Mouse (Mus musculus) heart, embryonic 16.5 days (tissue): ENCODE measurements at regions not wholly inside any gene's neighbourhood (a gene's known extent, or its start where the extent isn't known, plus 50 kb on each side); places are given as distances from the start of the nearest gene placed in this dataset.
A peak's percentile ranks its signal among the peaks of the same experiment; 100 is the strongest.

Source experiments
- ATAC-seq: fragments of 200-750 bp; cut with Nextera tagmentation; replicated peaks from 2 replicates; pipeline ENCODE4 v1.8.0; 2017; ENCODE audit warnings: moderate number of reproducible peaks; ENCODE audit not compliant: insufficient read depth, low FRiP score; ENCODE audit errors: extremely low read depth
- H3K27ac ChIP-seq: fragments of 300-500 bp; sonication (generic); 2 replicates; pipeline ENCODE4 v1.5.1; 2014; ENCODE audit warnings: mild to moderate bottlenecking, low read length, control low read depth, moderate library complexity
- H3K27me3 ChIP-seq: fragments of 300-500 bp; sonication (generic); 2 replicates; pipeline ENCODE4 v1.6.1; 2014; ENCODE audit warnings: low read length, mixed read lengths; ENCODE audit not compliant: control insufficient read depth, insufficient read depth
- H3K36me3 ChIP-seq: fragments of 300-500 bp; sonication (generic); 2 replicates; pipeline ENCODE4 v1.6.1; 2014; ENCODE audit not compliant: control insufficient read depth, insufficient read depth
- H3K4me1 ChIP-seq: fragments of 300-500 bp; sonication (generic); 2 replicates; pipeline ENCODE4 v1.6.1; 2014; ENCODE audit warnings: low read length, mixed read lengths; ENCODE audit not compliant: control insufficient read depth, insufficient read depth
- H3K4me2 ChIP-seq: fragments of 300-500 bp; sonication (generic); 2 replicates; pipeline ENCODE4 v1.6.1; 2014; ENCODE audit warnings: low read depth, mild to moderate bottlenecking, control low read depth, low read length
- H3K4me3 ChIP-seq: fragments of 300-500 bp; sonication (generic); 2 replicates; pipeline ENCODE4 v1.5.1; 2014; ENCODE audit warnings: mild to moderate bottlenecking, control low read depth, low read length
- H3K9ac ChIP-seq: fragments of 300-500 bp; sonication (generic); 2 replicates; pipeline ENCODE4 v1.6.1; 2014; ENCODE audit warnings: low read length, control low read depth
- H3K9me3 ChIP-seq: fragments of 300-500 bp; sonication (generic); replicated peaks from 2 replicates; pipeline ENCODE4 v1.6.1; 2016; ENCODE audit warnings: low read length; ENCODE audit not compliant: control insufficient read depth
- WGBS: fragments of 180-500 bp; shearing (Covaris S2); extraction: QIAGEN DNeasy Blood & Tissue Kit; methylation state at CpG from one replicate; pipeline ENCODE4 v1.1.7; 2014; 5-methylcytosine and 5-hydroxymethylcytosine counted together

- H3K9me3 ChIP-seq: peaks cover 6% of the 10 kb centered on the region
- peaks cover 3% of the 10 kb centered on the region; the same call in 1 of the 2 replicates for H3K36me3 ChIP-seq
- H3K4me1 ChIP-seq: peaks cover 2% of the 10 kb centered on the region; the same call in 1 of the 2 replicates
- H3K27me3 ChIP-seq: no peaks in the 10 kb centered on the region
- 44% methylated on average over 3 of the region's 3 CpGs for WGBS
- ATAC-seq: no peak
- H3K4me2 ChIP-seq: no peak overlapping the region
- H3K27ac ChIP-seq: no peak overlapping the region
- no peak overlapping the region for H3K4me3 ChIP-seq
- no peak overlapping the region for H3K9ac ChIP-seq
Observed at GRCm38 (mm10) chr2:51436590-51436989, 190.7 kb upstream of the Tas2r134 start.

- peaks cover 6% of the 10 kb centered on the region; the same call in 1 of the 2 replicates for H3K36me3 ChIP-seq
- no peak for ATAC-seq
- peaks cover 12% of the 10 kb centered on the region for H3K9me3 ChIP-seq
- no peak overlapping the region for H3K9ac ChIP-seq
- no peak overlapping the region for H3K4me2 ChIP-seq
- H3K27ac ChIP-seq: no peak overlapping the region
- H3K4me3 ChIP-seq: no peak overlapping the region
- H3K4me1 ChIP-seq: peaks cover 2% of the 10 kb centered on the region
- WGBS: 87% methylated on average over 3 of the region's 3 CpGs
- H3K27me3 ChIP-seq: no peaks in the 10 kb centered on the region
Observed at GRCm38 (mm10) chr2:51431564-51431963, 195.7 kb upstream of the Tas2r134 start.

GRCm38 (mm10) chr2:51429716-51430115, 197.6 kb upstream of the Tas2r134 start:
- ATAC-seq: peak; percentile 92
- Histone ChIP-seq H3K27me3 (no peaks in the 10 kb centered on the region), H3K4me3 (no peak overlapping the region), H3K36me3 (peaks cover 3% of the 10 kb centered on the region; the same call in 1 of the 2 replicates), H3K9ac (no peak overlapping the region), H3K4me2 (no peak overlapping the region), H3K27ac (peak overlapping the region; percentile 67), H3K9me3 (peaks cover 7% of the 10 kb centered on the region; the same call in 1 of the 2 replicates), H3K4me1 (peaks cover 2% of the 10 kb centered on the region)
- WGBS: 14% methylated on average over 5 of the region's 5 CpGs

- Histone ChIP-seq H3K27me3 (no peaks in the 10 kb centered on the region), H3K27ac (no peak overlapping the region), H3K9me3 (no peaks in the 10 kb centered on the region), H3K4me3 (no peak overlapping the region), H3K4me2 (no peak overlapping the region), H3K4me1 (no peaks in the 10 kb centered on the region), H3K9ac (no peak overlapping the region), H3K36me3 (no peaks in the 10 kb centered on the region)
- no peak for ATAC-seq
- WGBS: 56% methylated on average over 6 of the region's 6 CpGs
Observed at GRCm38 (mm10) chr2:51422442-51422841, 204.9 kb upstream of the Tas2r134 start.

- WGBS: 60% methylated on average over 10 of the region's 10 CpGs
- Histone ChIP-seq H3K9ac (no peak overlapping the region), H3K4me2 (no peak overlapping the region), H3K9me3 (no peaks in the 10 kb centered on the region), H3K27me3 (no peaks in the 10 kb centered on the region), H3K4me3 (no peak overlapping the region), H3K27ac (no peak overlapping the region), H3K36me3 (no peaks in the 10 kb centered on the region), H3K4me1 (no peaks in the 10 kb centered on the region)
- no peak for ATAC-seq
Observed at GRCm38 (mm10) chr2:51417908-51418690, 209.2 kb upstream of the Tas2r134 start.

- no peak overlapping the region for H3K4me2 ChIP-seq
- H3K36me3 ChIP-seq: no peaks in the 10 kb centered on the region
- H3K27ac ChIP-seq: no peak overlapping the region
- no peak overlapping the region for H3K4me3 ChIP-seq
- ATAC-seq: no peak
- H3K9me3 ChIP-seq: no peaks in the 10 kb centered on the region
- H3K9ac ChIP-seq: no peak overlapping the region
- 84% methylated on average over 9 of the region's 9 CpGs for WGBS
- no peaks in the 10 kb centered on the region for H3K27me3 ChIP-seq
- H3K4me1 ChIP-seq: no peaks in the 10 kb centered on the region
Observed at GRCm38 (mm10) chr2:51388390-51388789, 238.9 kb upstream of the Tas2r134 start.

GRCm38 (mm10) chr2:51387136-51387535, 238.2 kb upstream of the Rnd3 start:
- H3K4me1 ChIP-seq: no peaks in the 10 kb centered on the region
- 41% methylated on average over 1 of the region's 1 CpGs for WGBS
- no peak overlapping the region for H3K27ac ChIP-seq
- no peak overlapping the region for H3K4me3 ChIP-seq
- ATAC-seq: no peak
- no peaks in the 10 kb centered on the region for H3K36me3 ChIP-seq
- H3K9ac ChIP-seq: no peak overlapping the region
- no peaks in the 10 kb centered on the region for H3K27me3 ChIP-seq
- no peak overlapping the region for H3K4me2 ChIP-seq
- no peaks in the 10 kb centered on the region for H3K9me3 ChIP-seq

- WGBS: 76% methylated on average over 4 of the region's 4 CpGs
- Histone ChIP-seq H3K9me3 (no peaks in the 10 kb centered on the region), H3K36me3 (no peaks in the 10 kb centered on the region), H3K27me3 (no peaks in the 10 kb centered on the region), H3K9ac (no peak overlapping the region), H3K4me1 (no peaks in the 10 kb centered on the region), H3K4me3 (no peak overlapping the region), H3K4me2 (no peak overlapping the region), H3K27ac (no peak overlapping the region)
- ATAC-seq: no peak
Observed at GRCm38 (mm10) chr2:51376597-51376996, 227.7 kb upstream of the Rnd3 start.

GRCm38 (mm10) chr2:51374636-51375035, 225.7 kb upstream of the Rnd3 start:
- ATAC-seq: no peak
- Histone ChIP-seq H3K27ac (no peak overlapping the region), H3K4me1 (no peaks in the 10 kb centered on the region), H3K36me3 (no peaks in the 10 kb centered on the region), H3K4me3 (no peak overlapping the region), H3K9me3 (no peaks in the 10 kb centered on the region), H3K27me3 (no peaks in the 10 kb centered on the region), H3K4me2 (no peak overlapping the region), H3K9ac (no peak overlapping the region)
- 84% methylated on average over 6 of the region's 6 CpGs for WGBS
